Mouse (Mus musculus) midbrain, embryonic 13.5 days (tissue): ENCODE data around the gene Atg9b. TPM values are rescaled to one million over a fixed set of nuclear protein-coding genes. Genes with fewer than 3 reads are reported as not detected.
A peak's percentile ranks its signal among the peaks of the same experiment; 100 is the strongest.

ENCODE experiments used
- ATAC-seq: fragments of 200-750 bp; cut with Nextera tagmentation; 2 replicates; pipeline ENCODE4 v1.8.0; 2017; ENCODE audit warnings: mild to moderate bottlenecking, moderate TSS enrichment, moderate library complexity
- H3K27ac ChIP-seq: fragments of 300-500 bp; sonication (generic); 2 replicates; pipeline ENCODE4 v1.5.1; 2015; ENCODE audit warnings: inconsistent platforms, mild to moderate bottlenecking, moderate library complexity
- H3K27me3 ChIP-seq: fragments of 300-500 bp; sonication (generic); 2 replicates; pipeline ENCODE4 v1.6.1; 2015; ENCODE audit warnings: mild to moderate bottlenecking, inconsistent platforms
- H3K36me3 ChIP-seq: fragments of 300-500 bp; sonication (generic); 2 replicates; pipeline ENCODE4 v1.6.1; 2015; ENCODE audit warnings: mild to moderate bottlenecking, inconsistent platforms
- H3K4me1 ChIP-seq: fragments of 300-500 bp; sonication (generic); replicated peaks from 2 replicates; pipeline ENCODE4 v1.6.1; 2015; ENCODE audit warnings: inconsistent platforms
- H3K4me2 ChIP-seq: fragments of 300-500 bp; sonication (generic); replicated peaks from 2 replicates; pipeline ENCODE4 v1.6.1; 2015; ENCODE audit warnings: moderate library complexity, mild to moderate bottlenecking, inconsistent platforms
- H3K4me3 ChIP-seq: fragments of 300-500 bp; sonication (generic); replicated peaks from 2 replicates; pipeline ENCODE4 v1.5.1; 2015; ENCODE audit warnings: mild to moderate bottlenecking, inconsistent platforms
- H3K9ac ChIP-seq: fragments of 300-500 bp; sonication (generic); replicated peaks from 2 replicates; pipeline ENCODE4 v1.6.1; 2015; ENCODE audit warnings: mild to moderate bottlenecking, inconsistent platforms
- H3K9me3 ChIP-seq: fragments of 300-500 bp; sonication (generic); 2 replicates; pipeline ENCODE4 v1.6.1; 2016; ENCODE audit warnings: mild to moderate bottlenecking, inconsistent platforms
- WGBS: fragments of 180-500 bp; shearing (Covaris S2); methylation state at CpG from one replicate; pipeline ENCODE4 v1.1.7; 2015; 5-methylcytosine and 5-hydroxymethylcytosine counted together
- polyA plus RNA-seq: library from polyadenylated mRNA; unstranded; fragments of >200 nt; fragmentation: Nextera tagmentation; extraction: Ambion mirVana; gene quantifications from 2 replicates; pipeline ENCODE4 v1.2.1, GENCODE M21; 2015

The Atg9b gene
- polyA plus RNA-seq, 1 experiment from 2014 or later, result 0.69 TPM

DNA sequence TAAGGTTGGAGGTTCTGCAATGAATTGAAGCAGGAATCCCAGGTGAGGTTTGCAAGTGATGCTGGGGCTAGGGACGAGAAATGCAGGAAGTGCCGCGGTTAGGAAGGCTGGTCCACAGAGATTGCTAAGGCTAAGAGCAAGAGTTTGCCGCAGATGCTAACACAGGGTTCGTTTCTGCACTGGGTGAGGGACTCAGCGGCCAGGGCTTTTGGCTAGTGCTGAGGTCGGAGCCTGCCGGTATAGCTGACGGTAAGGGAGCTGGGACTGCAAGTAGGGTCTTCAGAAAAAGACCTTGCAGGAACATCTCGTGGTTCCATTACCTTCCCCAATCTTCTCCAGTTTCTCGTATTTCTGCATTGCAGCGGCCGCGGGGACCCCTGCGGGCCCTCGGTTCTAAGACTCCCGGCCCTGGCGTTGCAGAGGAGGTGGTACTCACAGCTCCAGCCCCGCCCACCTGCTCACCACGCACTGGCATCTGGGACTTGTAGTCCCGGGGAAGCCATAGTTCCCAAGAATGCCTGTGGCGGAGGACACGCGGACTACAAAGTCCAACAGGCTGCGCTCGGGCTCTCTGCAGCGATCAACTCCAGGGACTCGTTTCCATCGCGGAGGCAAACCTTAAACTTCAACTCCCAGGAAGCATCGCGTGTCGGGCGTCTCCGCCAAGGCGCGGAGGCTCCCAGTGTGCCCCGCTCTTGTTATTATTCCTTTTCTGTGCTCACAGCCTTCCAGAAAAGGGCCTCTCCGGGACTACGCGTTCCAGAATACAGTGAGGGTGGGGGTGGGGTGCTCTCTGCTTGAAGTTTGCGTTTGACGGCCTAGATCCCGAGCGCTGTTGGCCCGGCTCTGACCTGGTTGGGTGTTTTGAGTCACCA, 31.4 kb upstream of the Atg9b start, which contains the start of the genes Cdk5 and Slc4a2:
Gene Cdk5 (minus strand): TSS at position 402 of the 875 bp plus-strand sequence.
Gene Slc4a2 (plus strand): TSS at position 709 of the 875 bp plus-strand sequence.
- Histone ChIP-seq H3K9me3 (no peaks in the 10 kb centered on the region), H3K4me1 (peaks cover 57% of the 10 kb centered on the region), H3K9ac (peak within 1 kb of the TSS; percentile 84), H3K36me3 (peaks cover 30% of the 10 kb centered on the region), H3K27ac (peak within 1 kb of the TSS; percentile 91), H3K4me2 (peak within 1 kb of the TSS; percentile 74), H3K27me3 (peaks cover 11% of the 10 kb centered on the region), H3K4me3 (peak within 1 kb of the TSS; percentile 67)
- 0% methylated on average over 46 of the region's 46 CpGs for WGBS
- ATAC-seq, result peak; percentile 96

GRCm38 (mm10) chr5:24420381-24420780, 28.4 kb upstream of the Atg9b start:
- no peak overlapping the region for H3K27ac ChIP-seq
- H3K27me3 ChIP-seq, result 0 out of 2 replicates have a peak, but pooled peaks cover 4% of the 10 kb centered on the region
- H3K9me3 ChIP-seq, result no peaks in the 10 kb centered on the region
- WGBS, result 85% methylated on average over 9 of the region's 9 CpGs
- H3K4me3 ChIP-seq, result no peak overlapping the region
- peaks cover 41% of the 10 kb centered on the region for H3K4me1 ChIP-seq
- H3K36me3 ChIP-seq, result peaks cover 37% of the 10 kb centered on the region
- H3K4me2 ChIP-seq, result no peak overlapping the region
- H3K9ac ChIP-seq, result no peak overlapping the region
- no peak for ATAC-seq

DNA sequence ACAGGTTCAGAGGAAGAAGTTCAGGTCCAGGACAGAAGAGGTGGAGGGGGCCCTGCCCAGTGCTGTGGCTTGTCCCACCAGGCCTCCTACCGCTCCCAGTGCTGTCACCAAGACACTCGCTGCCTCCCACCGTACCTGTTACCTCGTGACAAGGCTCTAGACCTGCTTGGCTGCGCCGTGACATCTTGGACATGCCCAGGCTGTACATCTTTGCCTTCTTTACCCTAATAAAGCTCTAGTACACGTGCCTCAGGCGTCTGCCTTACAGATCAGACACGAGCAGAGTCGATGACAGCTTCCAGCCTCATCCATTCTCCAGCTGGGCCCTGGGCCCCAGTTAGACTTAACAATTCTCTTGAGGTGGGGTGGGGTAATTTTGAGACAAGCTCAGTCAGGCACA, 25.6 kb upstream of the Atg9b start:
- 91% methylated on average over 10 of the region's 10 CpGs for WGBS
- Histone ChIP-seq H3K4me3 (no peak overlapping the region), H3K9me3 (no peaks in the 10 kb centered on the region), H3K4me1 (peaks cover 36% of the 10 kb centered on the region), H3K4me2 (no peak overlapping the region), H3K27ac (no peak overlapping the region), H3K9ac (no peak overlapping the region), H3K27me3 (0 out of 2 replicates have a peak, but pooled peaks cover 4% of the 10 kb centered on the region), H3K36me3 (peaks cover 37% of the 10 kb centered on the region)
- no peak for ATAC-seq

DNA sequence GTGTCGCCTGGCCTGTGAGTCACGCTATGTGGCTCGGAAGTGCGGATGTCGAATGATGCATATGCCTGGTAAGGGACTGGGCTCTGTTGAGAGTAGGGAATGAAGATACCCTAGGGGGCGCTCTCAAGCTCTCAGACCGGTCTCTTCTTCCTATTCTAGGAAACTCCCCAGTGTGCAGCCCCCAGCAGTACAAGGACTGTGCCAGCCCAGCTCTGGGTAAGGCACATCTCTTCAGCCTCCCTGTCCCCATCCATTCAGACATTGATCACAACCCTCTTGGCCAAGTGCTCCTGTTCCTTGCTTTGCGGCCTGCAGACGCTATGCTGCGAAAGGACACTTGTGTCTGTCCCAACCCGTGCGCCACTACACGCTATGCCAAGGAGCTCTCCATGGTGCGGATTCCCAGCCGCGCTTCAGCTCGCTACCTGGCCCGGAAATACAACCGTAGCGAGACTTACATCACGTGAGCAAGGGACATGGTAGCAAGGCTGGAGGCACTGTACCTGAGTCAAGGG, 24.3 kb upstream of the Atg9b start:
- 6% methylated on average over 21 of the region's 21 CpGs for whole genome bisulfite sequencing
- no peak overlapping the region for H3K27ac ChIP-seq
- H3K4me2 ChIP-seq, result peak overlapping the region; percentile 20; the same call in 1 of the 2 replicates
- H3K9me3 ChIP-seq, result no peaks in the 10 kb centered on the region
- H3K4me1 ChIP-seq, result peaks cover 25% of the 10 kb centered on the region
- H3K9ac ChIP-seq, result 0 out of 2 replicates have a peak overlapping the region, but pooled peaks have one; percentile 43
- H3K27me3 ChIP-seq, result 0 out of 2 replicates have a peak, but pooled peaks cover 4% of the 10 kb centered on the region
- peaks cover 35% of the 10 kb centered on the region for H3K36me3 ChIP-seq
- ATAC-seq, result peak; percentile 70
- no peak overlapping the region for H3K4me3 ChIP-seq

DNA sequence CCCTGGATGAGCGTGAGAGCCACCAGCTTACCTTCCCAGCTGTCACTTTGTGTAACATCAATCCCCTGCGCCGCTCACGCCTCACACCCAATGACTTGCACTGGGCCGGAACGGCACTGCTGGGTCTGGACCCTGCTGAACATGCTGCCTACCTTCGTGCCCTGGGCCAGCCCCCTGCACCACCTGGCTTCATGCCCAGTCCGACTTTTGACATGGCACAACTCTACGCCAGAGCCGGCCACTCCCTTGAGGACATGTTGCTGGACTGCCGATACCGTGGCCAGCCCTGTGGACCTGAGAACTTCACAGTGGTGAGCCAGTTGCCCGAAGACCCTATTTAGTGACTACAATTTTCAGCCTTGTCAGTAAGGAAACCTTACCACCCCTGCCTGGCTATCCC, 22.0 kb upstream of the Atg9b start:
- peaks cover 17% of the 10 kb centered on the region for H3K36me3 ChIP-seq
- H3K4me3 ChIP-seq, result no peak overlapping the region
- WGBS, result 85% methylated on average over 13 of the region's 13 CpGs
- 0 out of 2 replicates have a peak, but pooled peaks cover 4% of the 10 kb centered on the region for H3K27me3 ChIP-seq
- H3K9me3 ChIP-seq, result no peaks in the 10 kb centered on the region
- no peak for ATAC-seq
- H3K4me1 ChIP-seq, result peaks cover 25% of the 10 kb centered on the region
- no peak overlapping the region for H3K9ac ChIP-seq
- no peak overlapping the region for H3K4me2 ChIP-seq
- H3K27ac ChIP-seq, result no peak overlapping the region

DNA sequence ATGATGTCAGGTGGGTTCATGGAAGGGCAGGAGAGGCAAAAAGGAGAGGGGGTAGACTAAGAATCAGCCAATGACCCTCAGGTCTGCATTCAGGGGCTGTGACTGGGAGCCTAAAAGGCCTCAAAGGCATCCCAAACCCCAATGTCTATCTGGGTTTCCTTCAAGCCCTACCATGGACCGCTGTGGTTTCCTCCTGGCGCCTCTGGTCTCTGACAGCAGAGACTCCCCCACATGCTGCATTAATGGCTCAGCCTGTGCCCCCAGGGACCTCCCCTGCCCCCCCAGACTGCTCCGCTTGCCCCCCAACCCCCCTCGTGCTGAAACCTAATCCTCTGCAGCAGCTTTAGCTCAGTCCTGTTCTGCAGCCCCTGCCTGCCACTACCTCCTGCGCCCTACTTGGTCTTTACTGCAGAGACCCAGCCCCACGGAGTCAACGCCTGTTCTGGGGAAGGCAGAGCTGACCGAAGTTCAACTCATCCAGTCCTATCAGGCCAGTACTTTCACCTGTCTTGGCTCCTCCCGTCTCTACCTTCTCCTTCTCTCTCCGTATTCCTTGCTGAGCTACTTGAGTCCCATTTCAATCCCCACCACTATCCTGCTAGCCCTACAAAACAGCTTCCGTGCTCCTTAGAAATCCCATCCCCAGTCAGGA, 21.2 kb upstream of the Atg9b start, which contains the start of gene Asic3:
Gene Asic3 (plus strand): TSS at position 351 of the 652 bp plus-strand sequence.
- H3K4me3 ChIP-seq, result no peak within 1 kb of the TSS
- 52% methylated on average over 11 of the region's 11 CpGs for WGBS
- ATAC-seq, result no peak
- no peak within 1 kb of the TSS for H3K9ac ChIP-seq
- peaks cover 25% of the 10 kb centered on the region for H3K4me1 ChIP-seq
- H3K27ac ChIP-seq, result no peak within 1 kb of the TSS
- H3K4me2 ChIP-seq, result no peak within 1 kb of the TSS
- no peaks in the 10 kb centered on the region for H3K9me3 ChIP-seq
- peaks cover 17% of the 10 kb centered on the region for H3K36me3 ChIP-seq
- 0 out of 2 replicates have a peak, but pooled peaks cover 4% of the 10 kb centered on the region for H3K27me3 ChIP-seq

GRCm38 (mm10) chr5:24412063-24412462, 20.1 kb upstream of the Atg9b start:
- no peak for ATAC-seq
- H3K27ac ChIP-seq, result no peak overlapping the region
- peaks cover 22% of the 10 kb centered on the region for H3K36me3 ChIP-seq
- no peak overlapping the region for H3K9ac ChIP-seq
- H3K4me3 ChIP-seq, result no peak overlapping the region
- 0 out of 2 replicates have a peak, but pooled peaks cover 4% of the 10 kb centered on the region for H3K27me3 ChIP-seq
- no peak overlapping the region for H3K4me2 ChIP-seq
- no peaks in the 10 kb centered on the region for H3K9me3 ChIP-seq
- H3K4me1 ChIP-seq, result peaks cover 25% of the 10 kb centered on the region
- WGBS, result 97% methylated on average over 2 of the region's 2 CpGs

DNA sequence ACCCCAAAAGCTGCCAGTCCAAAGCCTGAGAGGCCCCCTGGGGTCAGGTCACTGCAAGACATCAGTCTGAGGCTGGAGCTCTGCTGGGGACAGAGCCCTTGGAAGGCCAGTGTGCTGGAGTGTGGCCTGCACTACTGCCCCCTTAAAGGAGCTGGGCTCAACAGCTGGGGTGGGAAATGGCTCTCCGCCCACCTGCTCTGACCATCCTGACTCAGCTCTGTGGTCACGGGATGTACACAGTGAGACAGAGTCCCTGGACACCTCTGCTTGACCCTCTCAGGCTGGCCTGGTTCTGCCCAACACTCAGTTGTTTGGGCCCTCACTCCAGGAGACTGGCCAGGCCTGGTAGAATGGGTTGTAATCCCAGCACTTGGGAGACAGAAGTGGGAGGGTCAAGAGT, 17.5 kb upstream of the Atg9b start:
- H3K27me3 ChIP-seq, result no peaks in the 10 kb centered on the region
- H3K9ac ChIP-seq, result no peak overlapping the region
- H3K9me3 ChIP-seq, result no peaks in the 10 kb centered on the region
- H3K36me3 ChIP-seq, result peaks cover 47% of the 10 kb centered on the region
- no peak overlapping the region for H3K27ac ChIP-seq
- H3K4me1 ChIP-seq, result peaks cover 10% of the 10 kb centered on the region
- ATAC-seq, result 0 out of 2 replicates have a peak, but pooled peaks have one; percentile 10
- no peak overlapping the region for H3K4me3 ChIP-seq
- no peak overlapping the region for H3K4me2 ChIP-seq
- WGBS, result 72% methylated on average over 2 of the region's 2 CpGs

- no peak for ATAC-seq
- Histone ChIP-seq H3K9ac (no peak overlapping the region), H3K27ac (no peak overlapping the region), H3K4me2 (no peak overlapping the region), H3K4me3 (no peak overlapping the region), H3K36me3 (peaks cover 54% of the 10 kb centered on the region), H3K9me3 (no peaks in the 10 kb centered on the region), H3K27me3 (no peaks in the 10 kb centered on the region), H3K4me1 (peaks cover 7% of the 10 kb centered on the region)
- 95% methylated on average over 13 of the region's 13 CpGs for WGBS
Observed at GRCm38 (mm10) chr5:24408651-24409050, 16.7 kb upstream of the Atg9b start.

- Histone ChIP-seq H3K4me1 (no peaks in the 10 kb centered on the region), H3K27me3 (no peaks in the 10 kb centered on the region), H3K4me3 (no peak overlapping the region), H3K36me3 (peaks cover 84% of the 10 kb centered on the region), H3K9ac (no peak overlapping the region), H3K9me3 (no peaks in the 10 kb centered on the region), H3K27ac (no peak overlapping the region), H3K4me2 (no peak overlapping the region)
- 70% methylated on average over 3 of the region's 3 CpGs for WGBS
- ATAC-seq, result no peak
Observed at GRCm38 (mm10) chr5:24405389-24405876, 13.5 kb upstream of the Atg9b start.

DNA sequence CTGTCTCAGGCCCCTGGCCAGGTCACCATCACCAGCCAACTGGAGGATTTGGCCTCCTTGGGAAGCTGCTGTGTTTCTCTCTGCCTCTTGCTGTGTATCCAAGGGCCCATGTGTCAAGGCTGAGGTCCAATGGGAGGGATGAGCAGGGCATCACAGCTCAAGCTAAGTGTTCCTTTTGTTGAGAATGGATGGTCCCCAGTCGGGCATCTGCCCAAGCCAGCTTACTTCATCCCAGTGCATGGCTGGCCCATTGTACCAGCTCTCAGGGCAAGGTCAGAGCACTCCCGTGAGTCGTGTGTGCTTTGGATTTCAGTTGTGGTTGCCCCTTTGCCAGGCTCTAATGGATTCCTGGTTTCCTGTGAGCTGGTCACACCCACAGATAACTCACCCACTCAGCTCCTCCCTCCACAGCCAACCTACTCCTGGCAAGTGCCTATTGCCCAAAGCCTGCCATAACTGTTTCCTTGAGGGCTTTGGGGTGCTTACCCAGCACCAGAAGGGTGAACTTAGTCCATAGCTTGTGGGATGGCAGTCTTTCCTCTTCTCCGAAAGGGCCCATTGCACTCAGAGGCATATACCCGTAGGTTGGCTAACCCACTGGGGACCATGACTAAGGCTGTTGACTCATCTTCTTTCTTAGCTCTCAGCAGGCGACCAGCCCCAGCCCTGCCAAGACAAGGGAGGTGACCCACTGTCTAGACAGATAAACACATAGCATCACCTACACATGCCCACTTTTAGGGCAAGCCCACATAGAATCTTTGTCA, 12.8 kb upstream of the Atg9b start:
- no peak overlapping the region for H3K4me2 ChIP-seq
- 76% methylated on average over 6 of the region's 6 CpGs for WGBS
- H3K4me1 ChIP-seq, result no peaks in the 10 kb centered on the region
- no peak for ATAC-seq
- no peak overlapping the region for H3K4me3 ChIP-seq
- H3K36me3 ChIP-seq, result peaks cover 85% of the 10 kb centered on the region
- no peak overlapping the region for H3K27ac ChIP-seq
- H3K27me3 ChIP-seq, result no peaks in the 10 kb centered on the region
- H3K9ac ChIP-seq, result no peak overlapping the region
- no peaks in the 10 kb centered on the region for H3K9me3 ChIP-seq
